9 mouse cellular contexts compared by ENCODE assay signal in genomic region chr4:64533019-64533418, GRCm38 (mm10).
DNase-seq lines count a peak whose midpoint lies in the region; ATAC-seq lines count a peak whose summit lies in the region.
"Had no signal": no experiment of that assay in that cellular context is flagged by ENCODE, and none has a peak within 500 bp of the region (broad histone marks: within the 10 kb centered on the region; RNA-seq: fewer than 3 reads in every experiment).

No protein-coding gene starts in this region.

- H3K27ac ChIP-seq in kidney, embryonic 16.5 days (ENCODE audit: low read length), result no peak overlapping the region
- no peak overlapping the region for H3K27ac ChIP-seq in liver, embryonic 11.5 days (ENCODE audit: low read depth, low read length)

- DNase-seq in adrenal gland, postnatal 14 days, result peak; percentile 21
- DNase-seq in adrenal gland, postnatal 25 days, result no peak
- DNase-seq in kidney, adult 9 months, result peak; percentile 76
- DNase-seq in ZHBTc4 (ENCODE audit: low read depth, low spot score), result peak; percentile 1
- DNase-seq in kidney, postnatal 25 days, result peak; percentile 54 to 68
- no peak for DNase-seq in liver, embryonic 11.5 days (ENCODE audit: low spot score)

- no peak overlapping the region for H3K9ac ChIP-seq in kidney, embryonic 16.5 days (replicated peaks; ENCODE audit: low read length)
- no peak overlapping the region for H3K9ac ChIP-seq in liver, embryonic 11.5 days (ENCODE audit: low read depth, low read length)

- H3K4me2 ChIP-seq in kidney, embryonic 16.5 days (replicated peaks; ENCODE audit: low read depth, low read length), result no peak overlapping the region
- H3K4me2 ChIP-seq in liver, embryonic 11.5 days, result no peak overlapping the region

- H3K4me1 ChIP-seq in kidney, embryonic 16.5 days (ENCODE audit: insufficient read depth, low read length), result no peaks in the 10 kb centered on the region; the same call in 1 of the 2 replicates
- H3K4me1 ChIP-seq in liver, embryonic 11.5 days (replicated peaks; ENCODE audit: control insufficient read depth, insufficient read depth, low read length), result no peaks in the 10 kb centered on the region
- H3K4me1 ChIP-seq: megakaryocyte, embryonic 14.5 days had no signal

- H3K27me3 ChIP-seq in kidney, embryonic 16.5 days (ENCODE audit: insufficient read depth, low read length), result no peaks in the 10 kb centered on the region
- H3K27me3 ChIP-seq in liver, embryonic 11.5 days (replicated peaks; ENCODE audit: control insufficient read depth, insufficient read depth, low read length), result no peaks in the 10 kb centered on the region
- H3K27me3 ChIP-seq: megakaryocyte, embryonic 14.5 days had no signal

- no peaks in the 10 kb centered on the region for H3K36me3 ChIP-seq in kidney, embryonic 16.5 days (ENCODE audit: insufficient read depth, low read length)
- no peaks in the 10 kb centered on the region for H3K36me3 ChIP-seq in liver, embryonic 11.5 days (ENCODE audit: control insufficient read depth, insufficient read depth, low read length)

- no peak overlapping the region for H3K4me3 ChIP-seq in kidney, embryonic 16.5 days (ENCODE audit: low read length)
- H3K4me3 ChIP-seq in liver, embryonic 11.5 days (ENCODE audit: low read depth, low read length), result no peak overlapping the region
- H3K4me3 ChIP-seq: megakaryocyte, embryonic 14.5 days had no signal

- 45% methylated on average over 3 of the region's 3 CpGs for WGBS in kidney, embryonic 16.5 days
- 49% methylated on average over 3 of the region's 3 CpGs for WGBS in liver, embryonic 11.5 days

- no peak for ATAC-seq in kidney, embryonic 16.5 days (ENCODE audit: low FRiP score, low TSS enrichment)
- ATAC-seq in granulocyte monocyte progenitor cell, adult 5-6 weeks (replicated peaks; ENCODE audit: poor library complexity, severe bottlenecking), result no peak
- no peak for ATAC-seq in liver, embryonic 11.5 days (replicated peaks; ENCODE audit: low FRiP score)

- H3K9me3 ChIP-seq in kidney, embryonic 16.5 days (ENCODE audit: low read length), result no peaks in the 10 kb centered on the region
- H3K9me3 ChIP-seq in liver, embryonic 11.5 days (ENCODE audit: control insufficient read depth, low read length), result no peaks in the 10 kb centered on the region
- H3K9me3 ChIP-seq: megakaryocyte, embryonic 14.5 days had no signal

Comparison
In these comparisons a context has a peak if more than half of its experiments do, and no peak if none do; other contexts are left out.
1. DNase-seq: peak in adrenal gland, postnatal 14 days (single experiment), kidney, adult 9 months (single experiment), ZHBTc4 (single experiment) and kidney, postnatal 25 days (2 of 2); none in adrenal gland, postnatal 25 days (single experiment) and liver, embryonic 11.5 days (single experiment).